Mouse (Mus musculus) ES-CJ7 (cell line): ENCODE results near the gene Ska3.
"Not testable (repeated sequence)": the region's sequence is repeated elsewhere in the genome, so short reads cannot be mapped to it uniquely, and the experiment has no call there.

Source experiments
- DNase-seq: peaks from one replicate; pipeline ENCODE4 v3.0.0; 2011; ENCODE audit warnings: low read depth, low spot score

The Ska3 gene

GRCm38 (mm10) chr14:57825788-57826751 is at the start of gene Ska3, which contains the start of gene Mrpl57:
Gene Ska3 (minus strand): TSS chr14:57826185.
Gene Mrpl57 (plus strand): TSS chr14:57826234.
- peak; percentile 94 for DNase-seq

GRCm38 (mm10) chr14:57866676-57867276 is 40.8 kb upstream of the Ska3 start:
- no peak for DNase-seq

- no peak for DNase-seq
Observed at GRCm38 (mm10) chr14:57865256-57865655, 39.3 kb upstream of the Ska3 start.

- DNase-seq = no peak
Observed at GRCm38 (mm10) chr14:57863129-57863528, 37.1 kb upstream of the Ska3 start.

- DNase-seq = peak; percentile 58
Observed at GRCm38 (mm10) chr14:57861987-57862412, 36.0 kb upstream of the Ska3 start.

- no peak for DNase-seq
Observed at GRCm38 (mm10) chr14:57859520-57859919, 33.5 kb upstream of the Ska3 start.

- no peak for DNase-seq
Observed at GRCm38 (mm10) chr14:57858601-57859000, 32.6 kb upstream of the Ska3 start.

GRCm38 (mm10) chr14:57856037-57856436 is 30.1 kb upstream of the Ska3 start:
- DNase-seq = not testable (repeated sequence)

- peak; percentile 71 for DNase-seq
Observed at GRCm38 (mm10) chr14:57852961-57853360, 27.0 kb upstream of the Ska3 start.

GRCm38 (mm10) chr14:57850330-57850729 is 24.3 kb upstream of the Ska3 start:
- no peak for DNase-seq

- DNase-seq = peak; percentile 77
Observed at GRCm38 (mm10) chr14:57848646-57849045, 22.7 kb upstream of the Ska3 start.

- DNase-seq = peak; percentile 94
Observed at GRCm38 (mm10) chr14:57848061-57848460, 22.1 kb upstream of the Ska3 start.

GRCm38 (mm10) chr14:57844535-57844934 is 18.6 kb upstream of the Ska3 start:
- no peak for DNase-seq

GRCm38 (mm10) chr14:57835157-57835556 is 9.2 kb upstream of the Ska3 start:
- no peak for DNase-seq

- no peak for DNase-seq
Observed at GRCm38 (mm10) chr14:57833526-57833925, 7.5 kb upstream of the Ska3 start.

- no peak for DNase-seq
Observed at GRCm38 (mm10) chr14:57827284-57827683, 1.3 kb upstream of the Ska3 start.

- no peak for DNase-seq
Observed at GRCm38 (mm10) chr14:57820839-57821238, 5.1 kb downstream of the Ska3 start.

GRCm38 (mm10) chr14:57811844-57812243 is 14.1 kb downstream of the Ska3 start:
- DNase-seq = no peak

GRCm38 (mm10) chr14:57810886-57811285 is 15.1 kb downstream of the Ska3 start:
- DNase-seq = no peak

GRCm38 (mm10) chr14:57808558-57808957 is 17.4 kb downstream of the Ska3 start:
- DNase-seq = peak; percentile 71

- no peak for DNase-seq
Observed at GRCm38 (mm10) chr14:57803731-57804130, 22.3 kb downstream of the Ska3 start.
